Mouse (Mus musculus) heart, postnatal 14 days (tissue): ENCODE results near the gene Olfr275. TPM values are rescaled to one million over a fixed set of nuclear protein-coding genes. Genes with fewer than 3 reads are reported as not detected.
"Not testable (repeated sequence)": the region's sequence is repeated elsewhere in the genome, so short reads cannot be mapped to it uniquely, and the experiment has no call there.

Experiments used
- DNase-seq, 2 experiments: peaks; one replicate each; pipeline ENCODE4 v3.0.0; 2021 to 2022
- intact Hi-C: fragments of 180-260 bp; cut with DNase I; formaldehyde crosslinking; loops from one replicate; pipeline ENCODE4 v1.15.1; 2025
- long read RNA-seq, 2 experiments: library from polyadenylated mRNA; stranded (forward); transcript quantifications; one replicate each; pipeline ENCODE4 v2.0.0; 2021
- total RNA-seq, 2 experiments: library from RNA; stranded (reverse); gene quantifications; 2 replicates each; pipeline ENCODE4 v1.2.3; 2021

Gene Olfr275
- total RNA-seq, result not detected
- long read RNA-seq, experiment 1, result 0 reads
- long read RNA-seq, experiment 2, result 0 reads

DNA sequence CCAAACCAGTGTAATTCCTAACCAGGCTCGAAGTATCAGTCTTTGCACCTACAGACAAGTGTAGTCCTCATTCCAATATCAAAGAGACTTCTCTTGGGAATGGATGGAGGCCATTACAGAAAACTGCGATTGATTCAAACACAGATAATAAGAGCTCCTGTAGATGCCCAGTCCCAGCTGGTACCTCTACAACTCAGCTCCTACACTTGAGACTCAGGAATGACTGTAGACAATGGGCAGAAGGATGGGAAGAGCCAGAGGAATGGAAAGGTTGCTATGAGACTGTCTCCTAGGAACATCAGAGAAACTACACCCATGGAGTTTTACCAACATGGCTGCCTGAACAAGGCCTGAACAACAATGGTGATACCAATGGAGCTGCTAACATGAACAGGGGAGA, at the start of gene Olfr275:
TSS of gene Olfr275 (plus strand) at position 301 of the 400 bp plus-strand sequence.
- intact Hi-C loops, result no loop called here
- DNase-seq, result no peak

GRCm38 (mm10) chr4:52765612-52766011, 48.8 kb upstream of the Olfr275 start:
- intact Hi-C loops, result no loop called here
- no peak for DNase-seq

GRCm38 (mm10) chr4:52772186-52772585, 42.2 kb upstream of the Olfr275 start:
- intact Hi-C loops, result no loop called here

DNA sequence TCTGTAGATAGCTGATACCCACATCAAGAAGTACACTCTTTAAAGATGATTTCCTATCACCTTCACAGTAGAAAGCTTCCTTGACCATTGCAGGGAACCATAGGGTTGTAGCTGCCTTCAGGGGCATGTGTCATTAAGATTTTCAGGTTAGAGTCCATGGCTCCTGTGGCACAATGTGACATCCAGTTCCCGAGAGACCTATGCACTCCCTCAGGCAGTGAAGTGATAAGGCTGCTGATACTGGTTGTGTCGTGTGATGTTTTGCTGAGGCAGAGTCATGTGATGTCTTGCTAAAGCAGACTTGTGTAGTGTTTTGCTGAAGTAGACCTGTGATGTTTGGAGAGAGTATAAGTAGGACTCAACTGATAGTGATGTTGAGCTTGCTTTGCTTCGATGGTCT, 14.4 kb upstream of the Olfr275 start:
- no peak for DNase-seq
- intact Hi-C loops, result no loop called here

More at GRCm38 (mm10) chr4:52772186-52772585, 42.2 kb upstream of the Olfr275 start:
- no peak for DNase-seq

GRCm38 (mm10) chr4:52811871-52812270, 2.5 kb upstream of the Olfr275 start:
- no peak for DNase-seq
- intact Hi-C loops, result no loop called here

DNA sequence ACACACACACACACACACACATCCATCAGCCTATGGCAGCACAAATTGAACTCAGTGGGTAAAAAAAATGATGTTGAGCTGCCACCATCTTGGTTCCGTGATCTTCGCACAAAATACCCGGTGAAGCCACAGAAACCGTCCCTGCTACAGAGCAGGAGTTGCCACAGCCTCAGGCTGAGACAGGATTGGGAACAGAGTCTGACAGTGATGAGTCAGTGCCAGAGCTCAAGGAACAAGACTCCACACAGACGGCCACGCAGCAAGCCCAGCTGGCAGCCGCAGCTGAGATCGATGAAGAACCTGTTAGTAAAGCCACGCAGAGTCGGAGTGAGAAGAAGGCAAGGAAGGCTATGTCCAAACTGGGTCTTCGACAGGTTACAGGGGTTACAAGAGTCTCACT, 7.0 kb downstream of the Olfr275 start:
- no peak for DNase-seq
- intact Hi-C loops, result no loop called here

- intact Hi-C loops, DNase-seq: not testable (repeated sequence)
Measured at GRCm38 (mm10) chr4:52845411-52845810, 31.0 kb downstream of the Olfr275 start.

GRCm38 (mm10) chr4:52849039-52849635, 34.7 kb downstream of the Olfr275 start:
- no peak for DNase-seq
- intact Hi-C loops, result no loop called here

DNA sequence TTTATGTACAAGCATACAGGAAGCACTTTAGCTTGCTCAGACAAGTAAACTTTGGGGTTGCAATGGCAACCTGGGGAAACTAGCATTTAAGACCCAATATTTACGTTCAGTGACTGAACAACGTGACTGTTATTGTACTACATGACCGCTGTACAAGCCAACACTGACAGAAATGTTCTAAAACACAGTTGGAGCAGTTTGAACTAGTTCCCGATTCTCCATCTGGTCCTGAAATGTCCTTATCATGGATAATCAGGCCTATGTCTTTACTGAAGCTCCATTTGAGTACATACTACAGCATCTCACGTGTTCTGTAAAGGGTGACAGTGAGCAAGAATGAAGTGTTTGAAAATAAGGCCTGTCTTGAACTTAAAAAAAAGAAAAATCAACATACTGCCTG, 35.3 kb downstream of the Olfr275 start:
- no peak for DNase-seq
- intact Hi-C loops, result no loop called here

- intact Hi-C loops, result no loop called here
- no peak for DNase-seq
Measured at GRCm38 (mm10) chr4:52859136-52859535, 44.7 kb downstream of the Olfr275 start, which contains the start of gene Olfr273. Gene Olfr273, minus strand, starts transcription at chr4:52859236.

DNA sequence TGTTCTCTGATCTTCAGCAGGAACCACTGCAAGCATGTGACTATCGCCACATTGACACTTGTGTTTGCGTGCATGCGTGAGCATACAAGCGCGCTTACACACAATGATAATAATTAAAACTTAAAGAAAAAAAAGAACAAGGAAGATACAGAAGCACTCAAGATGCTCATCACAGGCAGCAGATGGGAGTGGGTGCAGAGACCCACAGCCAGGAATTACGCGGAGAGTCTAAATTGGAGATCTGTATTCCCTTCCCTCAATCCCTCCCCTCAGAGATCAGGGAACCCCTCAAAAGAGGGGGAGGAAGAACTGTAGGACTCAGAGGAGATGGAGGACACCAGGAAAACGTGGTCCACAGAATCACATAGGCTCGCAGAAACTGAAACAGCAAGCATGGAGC, 49.8 kb downstream of the Olfr275 start:
- DNase-seq, result no peak
- intact Hi-C loops, result no loop called here

Other genes starting within 250 kb of the Olfr275 start
- not detected for gene Toporsl, start 218.3 kb upstream of the Olfr275 start, total RNA-seq
- not detected for gene Olfr273, start 44.6 kb downstream of the Olfr275 start, total RNA-seq
- gene Olfr272, start 104.6 kb downstream of the Olfr275 start, total RNA-seq, result not detected
- not detected for gene Olfr270, start 149.9 kb downstream of the Olfr275 start, total RNA-seq
- not detected for gene Nipsnap3a, start 174.7 kb downstream of the Olfr275 start, total RNA-seq
- gene Nipsnap3b, start 197.3 kb downstream of the Olfr275 start, total RNA-seq, result 1 to 10 TPM; 7.2 to 8.2 TPM